Mouse (Mus musculus) ES-CJ7 (cell line): ENCODE data around the gene Tprn.
A peak's percentile ranks its signal among the peaks of the same experiment; 100 is the strongest.

Experiments used
- DNase-seq: peaks from one replicate; pipeline ENCODE4 v3.0.0; 2011; ENCODE audit warnings: low read depth, low spot score

Gene Tprn

GRCm38 (mm10) chr2:25262291-25262767 is at the start of gene Tprn:
Gene Tprn (plus strand): TSS chr2:25262618.
- peak; percentile 99 for DNase-seq

- no peak for DNase-seq
Observed at GRCm38 (mm10) chr2:25213266-25213865, 49.1 kb upstream of the Tprn start.

GRCm38 (mm10) chr2:25214444-25214843 is 48.0 kb upstream of the Tprn start, which contains the start of gene Stpg3:
Gene Stpg3 (minus strand): TSS chr2:25214637.
- no peak for DNase-seq

DNA sequence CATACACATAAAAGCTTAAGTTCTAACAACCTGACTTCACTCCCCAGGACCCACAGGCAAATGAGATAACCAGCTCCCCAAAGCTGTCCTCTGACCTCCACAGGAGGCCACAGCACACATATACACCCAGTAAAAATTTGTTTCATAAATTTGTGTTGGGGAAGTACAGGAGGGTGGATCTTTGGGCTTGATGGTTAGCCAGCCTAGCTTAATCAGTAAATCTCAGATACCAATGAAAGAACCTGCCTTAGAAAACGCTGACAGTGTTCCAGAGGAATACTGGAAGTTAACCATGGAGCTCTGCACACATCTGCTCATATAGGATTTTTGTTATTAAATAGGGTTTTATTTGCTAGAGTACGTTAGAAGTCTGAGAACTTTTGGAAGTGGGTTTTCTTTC is 44.8 kb upstream of the Tprn start:
- no peak for DNase-seq

GRCm38 (mm10) chr2:25218445-25218844 is 44.0 kb upstream of the Tprn start, which contains the start of gene Fam166a:
Gene Fam166a (plus strand): TSS chr2:25218745.
- DNase-seq: no peak

DNA sequence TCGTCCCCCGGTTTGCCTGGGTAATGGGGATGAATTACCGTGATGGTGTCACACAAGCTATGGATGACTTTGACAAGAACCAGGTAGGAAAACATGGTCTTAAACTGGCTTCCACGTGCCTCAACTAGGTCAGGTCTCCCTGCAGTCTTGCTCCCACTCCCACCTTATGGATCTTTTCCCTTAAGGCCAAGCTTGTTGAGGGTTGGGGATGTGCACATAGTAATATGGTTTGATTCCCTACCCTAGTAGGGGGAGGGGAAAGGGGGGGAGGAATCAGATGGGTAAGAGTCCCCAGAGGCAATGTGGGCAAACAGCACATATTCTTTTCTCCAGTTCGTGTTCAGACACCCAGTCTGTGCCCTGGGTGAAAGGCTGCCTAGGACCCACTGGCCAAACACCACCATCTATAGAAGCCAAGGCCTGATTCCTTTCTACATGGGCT is 41.1 kb upstream of the Tprn start:
- DNase-seq: peak; percentile 33

- DNase-seq: peak; percentile 85
Observed at GRCm38 (mm10) chr2:25223681-25224491, 38.5 kb upstream of the Tprn start.

GRCm38 (mm10) chr2:25224492-25224765 is 38.0 kb upstream of the Tprn start, which contains the start of gene Tubb4b:
Gene Tubb4b (minus strand): TSS chr2:25224702.
- DNase-seq: no peak

DNA sequence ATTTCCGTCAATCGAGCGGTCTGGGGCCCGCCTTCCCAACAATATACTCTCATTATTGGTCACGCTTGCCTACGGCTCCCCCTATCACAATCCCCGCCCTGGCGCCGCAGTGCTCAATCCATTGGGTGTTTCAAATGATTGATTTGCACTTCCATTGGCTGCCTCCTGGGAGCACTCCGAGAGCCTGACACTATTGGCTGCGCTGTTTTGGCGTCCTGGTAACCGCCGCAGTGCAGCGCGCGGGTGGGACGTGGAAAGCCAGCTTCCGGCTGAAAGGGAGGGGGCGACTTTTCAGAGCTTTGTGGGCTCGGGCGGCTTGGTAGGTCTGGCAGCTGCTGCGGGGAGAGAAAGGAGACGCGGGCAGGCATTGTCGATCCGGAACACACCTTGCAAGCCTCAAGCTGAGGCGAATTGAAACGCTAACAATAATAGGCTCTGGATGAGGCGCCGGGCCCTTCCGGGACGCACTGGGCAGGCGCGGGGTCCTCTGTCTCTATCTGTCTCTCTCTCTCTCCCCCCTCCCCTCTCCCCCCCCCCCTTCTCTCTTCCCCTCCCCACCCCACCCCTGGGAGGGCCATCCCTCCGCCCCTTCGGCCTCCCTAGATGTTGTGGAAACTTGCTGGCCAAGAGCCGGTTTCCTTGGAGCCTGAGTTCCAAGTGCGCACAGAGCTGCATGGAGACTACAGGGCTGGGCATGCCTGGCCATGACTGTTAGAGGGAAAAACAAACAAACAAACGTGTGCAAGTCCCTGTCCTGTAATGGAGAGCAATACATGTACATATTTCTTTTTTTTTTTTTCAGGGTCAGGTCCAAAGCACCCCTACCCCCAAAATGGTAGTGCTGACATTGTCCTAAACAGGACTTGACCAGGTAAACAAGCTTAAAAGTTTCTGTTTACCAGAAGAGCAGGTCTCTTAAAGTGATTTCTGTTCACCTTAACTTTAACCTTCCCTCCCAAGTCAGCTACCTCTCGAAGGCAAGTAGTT is 37.4 kb upstream of the Tprn start:
- DNase-seq: peak; percentile 100

- DNase-seq: no peak
Observed at GRCm38 (mm10) chr2:25225811-25226379, 36.5 kb upstream of the Tprn start.

DNA sequence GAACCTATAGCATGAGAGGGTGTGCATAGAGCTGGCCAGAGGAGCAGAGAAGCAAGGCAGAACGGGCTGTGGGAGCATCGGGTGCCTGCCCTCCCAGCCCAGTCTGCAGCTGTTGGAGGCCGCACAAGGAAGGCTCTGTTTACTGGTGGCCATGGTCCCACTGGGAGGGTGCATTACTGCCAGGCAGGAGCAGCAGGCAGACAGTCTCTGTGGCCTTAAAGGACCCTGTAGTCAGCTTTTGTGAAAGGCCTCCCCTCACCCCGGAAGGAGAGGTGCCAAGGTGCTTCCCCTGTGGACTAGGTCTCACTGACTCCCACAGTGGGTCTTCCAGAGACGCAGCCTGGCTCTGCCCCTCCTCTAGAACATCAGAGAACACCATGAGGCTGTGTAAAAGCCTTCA is 35.6 kb upstream of the Tprn start:
- no peak for DNase-seq

GRCm38 (mm10) chr2:25227406-25227805 is 35.0 kb upstream of the Tprn start:
- DNase-seq: no peak

GRCm38 (mm10) chr2:25228431-25228889 is 34.0 kb upstream of the Tprn start:
- peak; percentile 95 for DNase-seq

DNA sequence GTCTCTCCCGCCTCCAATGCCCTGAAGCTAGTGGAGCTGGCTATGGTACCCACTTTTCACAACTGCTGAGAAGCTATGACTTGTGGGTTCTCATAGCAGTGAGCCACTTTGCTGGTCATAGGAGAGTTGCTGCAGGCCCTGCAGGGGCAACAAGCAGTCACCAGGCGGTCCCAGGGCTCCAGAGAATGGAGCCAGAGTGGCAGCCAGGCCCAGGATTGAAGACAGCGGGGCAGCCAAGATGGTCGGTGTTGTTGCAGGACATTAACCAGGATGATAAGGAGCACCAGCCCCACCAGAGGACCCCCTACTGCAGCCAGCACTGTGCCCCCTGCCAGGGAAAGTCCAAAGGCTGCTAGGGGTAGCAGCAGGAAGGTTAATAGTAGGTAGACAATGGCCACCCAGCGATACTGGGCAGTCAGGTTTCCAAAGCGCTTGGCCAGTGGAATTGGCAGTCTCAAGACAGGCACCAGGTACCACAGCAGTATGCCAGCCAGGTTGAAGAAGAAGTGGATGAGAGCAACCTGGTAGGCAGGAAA is 33.4 kb upstream of the Tprn start:
- DNase-seq: no peak

- DNase-seq: no peak
Observed at GRCm38 (mm10) chr2:25229582-25229981, 32.8 kb upstream of the Tprn start.

DNA sequence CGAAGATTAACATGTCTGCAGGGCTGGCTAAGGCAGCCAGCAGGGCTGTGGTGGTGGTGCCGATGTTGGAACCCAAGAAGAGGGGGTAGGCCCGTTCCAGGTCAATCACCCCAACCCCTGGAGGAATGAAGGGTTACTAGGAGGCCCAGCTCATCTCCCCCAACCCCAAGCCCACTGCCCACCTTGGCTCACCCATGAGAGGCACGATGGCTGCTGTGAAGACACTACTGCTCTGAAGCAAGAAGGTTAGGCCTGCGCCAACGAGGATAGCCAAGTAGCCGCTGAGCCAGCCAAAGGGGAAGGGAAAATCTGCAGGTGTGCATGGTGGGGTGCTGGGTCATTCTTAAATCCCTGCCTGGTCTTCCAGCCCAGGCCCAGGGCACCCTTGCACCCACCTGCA is 31.8 kb upstream of the Tprn start:
- no peak for DNase-seq

- peak; percentile 45 for DNase-seq
Observed at GRCm38 (mm10) chr2:25231038-25231437, 31.4 kb upstream of the Tprn start.

GRCm38 (mm10) chr2:25233421-25233820 is 29.0 kb upstream of the Tprn start:
- DNase-seq: no peak

- DNase-seq: no peak
Observed at GRCm38 (mm10) chr2:25234050-25234449, 28.4 kb upstream of the Tprn start, which contains the start of gene Slc34a3. Gene Slc34a3 (minus strand): TSS chr2:25234364.

GRCm38 (mm10) chr2:25234551-25235220 is 27.7 kb upstream of the Tprn start:
- DNase-seq: no peak
